Mouse (Mus musculus): ENCODE results near the gene Nxph3. TPM values are rescaled to one million over a fixed set of nuclear protein-coding genes. Genes with fewer than 3 reads are reported as not detected.

The Nxph3 gene
- total RNA-seq, 2 experiments from 2014 or later = 29.0 to 40.6 TPM

DNA sequence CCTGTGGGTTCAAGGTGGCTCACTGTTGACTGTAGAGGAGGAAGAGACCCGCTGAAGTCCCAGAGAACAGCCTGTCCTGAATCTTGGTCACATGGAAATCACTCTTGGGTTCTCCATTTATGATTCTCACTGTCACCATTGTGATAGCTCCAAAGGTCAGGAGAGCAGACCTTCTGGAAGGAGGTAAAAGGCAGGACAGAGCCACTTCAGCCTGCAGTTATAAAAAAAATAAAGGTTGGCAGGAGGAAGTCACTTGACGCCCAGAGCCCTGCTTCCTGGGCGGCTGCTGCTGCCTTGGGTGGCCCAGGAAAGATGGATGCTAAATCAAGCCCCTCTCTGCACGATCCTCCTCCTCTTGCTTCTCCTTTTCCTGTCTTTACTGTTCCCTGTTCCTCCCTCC, 14.0 kb downstream of the Nxph3 start:
- DNase-seq (ENCODE audit: low spot score in 2 of 2) = no peak
- intact Hi-C loops (cut with DNase I) = no loop called here

DNA sequence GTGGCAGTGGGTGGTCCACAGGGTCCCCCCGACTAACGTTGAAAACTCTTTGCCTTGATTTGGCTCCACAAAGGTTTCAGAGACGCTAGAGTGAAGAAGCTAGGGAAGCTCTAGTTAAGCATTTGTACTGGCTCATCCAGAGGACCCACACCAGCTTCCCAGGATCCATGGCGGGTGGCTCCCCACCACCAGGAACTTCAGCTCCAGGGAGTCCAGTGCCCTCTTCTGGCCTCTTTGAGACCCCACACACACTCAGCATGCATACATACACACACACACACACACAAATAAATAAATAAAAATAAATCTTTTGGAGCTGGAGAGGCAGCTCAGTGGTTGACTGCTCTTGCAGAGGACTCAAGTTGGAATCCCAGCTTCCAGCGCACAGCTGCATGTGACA, 16.4 kb downstream of the Nxph3 start:
- intact Hi-C loops (cut with DNase I) = no loop called here
- no peak for DNase-seq (ENCODE audit: low spot score in 2 of 2)

DNA sequence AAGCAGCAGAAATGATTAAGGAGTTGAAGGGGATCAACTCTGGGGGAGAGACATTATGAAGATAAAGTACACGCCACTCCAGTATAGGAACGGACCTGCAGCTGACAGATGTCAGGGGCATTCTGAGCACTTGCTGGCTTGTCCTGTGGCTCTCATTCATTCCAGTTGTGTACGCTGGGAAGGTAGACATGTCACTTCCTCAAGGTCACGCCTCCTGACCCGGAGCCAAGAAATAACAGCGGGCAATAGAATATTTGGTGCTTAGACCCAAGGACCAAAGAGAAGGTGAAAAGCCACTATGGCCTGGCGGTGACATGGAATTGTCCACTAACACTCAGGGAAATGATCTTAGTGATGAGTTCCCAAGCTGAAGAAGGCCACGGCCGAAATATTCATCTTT, 18.5 kb downstream of the Nxph3 start:
- intact Hi-C loops (cut with DNase I) = no loop called here
- no peak for DNase-seq (ENCODE audit: low spot score in 2 of 2)

DNA sequence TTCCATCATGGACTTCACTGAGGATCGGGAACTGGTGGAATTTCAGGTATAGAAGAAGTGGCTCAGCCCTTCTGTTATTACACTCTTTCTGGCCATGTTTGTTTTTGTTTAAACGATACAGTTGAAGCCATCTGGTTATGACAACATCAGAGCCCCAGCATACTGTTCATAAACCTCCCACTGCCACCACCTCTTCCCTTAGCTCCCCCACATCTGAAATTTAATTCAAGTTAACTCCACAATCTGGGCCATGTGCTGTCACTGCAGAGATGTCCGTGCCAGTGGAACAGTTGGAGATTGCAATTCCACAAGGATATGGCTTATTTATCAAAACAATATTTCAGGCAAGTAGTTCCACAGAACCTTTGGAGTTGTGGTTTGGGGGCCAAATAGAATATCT, 20.0 kb downstream of the Nxph3 start:
- peak in 1 of 2 experiments; percentile 12 for DNase-seq (ENCODE audit: low spot score in 2 of 2)
- intact Hi-C loops (cut with DNase I) = no loop called here

DNA sequence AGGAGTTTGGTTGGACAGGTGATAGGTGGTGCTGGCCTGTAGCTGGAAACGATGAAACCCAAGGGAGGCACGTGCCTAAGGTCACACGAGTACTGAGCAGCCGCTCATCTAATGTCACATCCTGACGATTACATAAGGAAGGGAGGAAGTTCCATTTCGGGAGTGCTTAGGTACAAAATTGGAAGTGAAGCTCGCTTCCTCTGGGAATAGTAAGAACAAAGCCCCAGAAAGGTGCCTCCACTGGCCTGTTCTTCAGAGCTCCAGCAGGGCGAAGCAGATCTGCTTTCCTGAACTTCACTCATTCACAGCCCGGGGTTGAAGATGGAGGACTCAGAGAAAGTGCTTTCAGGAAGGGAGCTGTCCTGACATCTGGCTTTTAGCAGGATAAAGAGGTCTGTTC, 20.4 kb downstream of the Nxph3 start:
- peak in 1 of 2 experiments; percentile 11 for DNase-seq (ENCODE audit: low spot score in 2 of 2)
- intact Hi-C loops (cut with DNase I) = no loop called here

DNA sequence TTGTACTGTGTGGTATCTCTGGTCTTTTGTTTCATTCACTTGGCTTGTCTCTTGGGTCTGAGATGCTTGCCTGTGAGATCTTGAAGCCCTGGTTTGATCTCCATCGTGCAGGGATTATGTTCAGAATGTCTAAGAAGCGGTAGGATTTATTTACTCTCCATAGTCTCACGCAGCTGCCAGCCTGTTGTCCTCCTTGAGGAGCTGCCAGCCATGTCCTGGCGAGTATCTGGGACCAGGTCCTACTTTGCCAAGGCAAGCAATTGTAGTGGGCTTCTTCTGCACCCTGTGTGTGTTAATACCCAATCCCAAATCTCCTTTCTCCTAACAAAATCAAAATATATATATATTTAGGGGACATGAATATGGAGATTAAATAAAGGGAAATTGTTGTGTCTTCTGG, 21.4 kb downstream of the Nxph3 start:
- intact Hi-C loops (cut with DNase I) = no loop called here
- no peak for DNase-seq (ENCODE audit: low spot score in 2 of 2)

DNA sequence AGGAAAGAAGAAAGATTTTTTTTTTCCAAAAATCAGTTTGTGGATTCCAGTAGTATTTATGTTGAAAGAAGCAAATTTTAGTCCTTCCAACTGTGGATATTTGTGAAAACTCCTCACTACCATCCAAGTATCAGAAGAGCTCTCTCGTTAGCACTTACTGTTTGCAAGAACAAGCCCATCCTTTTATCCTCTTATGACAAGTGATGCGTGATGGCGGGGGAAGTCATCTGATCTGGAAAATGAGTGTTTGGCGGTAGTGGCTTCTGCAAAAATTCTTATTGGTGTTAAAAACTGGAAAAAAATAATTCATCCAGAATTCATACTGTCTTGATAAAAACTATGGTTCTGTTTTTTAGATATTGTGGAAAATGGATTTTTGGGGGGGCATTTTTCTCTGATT, 22.1 kb downstream of the Nxph3 start:
- no peak for DNase-seq (ENCODE audit: low spot score in 2 of 2)
- intact Hi-C loops (cut with DNase I) = no loop called here

DNA sequence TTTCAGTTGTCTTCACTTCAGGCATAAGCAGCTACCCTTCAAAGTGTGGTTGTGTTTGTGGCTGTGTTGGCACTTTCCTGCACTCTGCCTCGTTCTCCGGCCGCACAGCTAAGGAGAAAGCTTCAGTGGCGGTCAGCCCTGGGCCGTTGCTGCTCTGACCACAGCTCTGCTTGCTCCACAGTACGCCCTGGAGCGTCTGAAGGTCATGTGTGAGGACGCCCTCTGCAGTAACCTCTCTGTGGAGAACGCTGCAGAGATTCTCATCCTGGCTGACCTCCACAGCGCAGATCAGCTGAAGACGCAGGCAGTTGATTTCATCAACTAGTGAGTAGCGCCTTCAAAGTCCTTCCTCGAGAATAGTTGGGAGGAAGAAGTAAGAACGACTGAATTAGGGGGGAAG, 24.3 kb downstream of the Nxph3 start:
- intact Hi-C loops (cut with DNase I) = no loop called here
- no peak for DNase-seq (ENCODE audit: low spot score in 2 of 2)

DNA sequence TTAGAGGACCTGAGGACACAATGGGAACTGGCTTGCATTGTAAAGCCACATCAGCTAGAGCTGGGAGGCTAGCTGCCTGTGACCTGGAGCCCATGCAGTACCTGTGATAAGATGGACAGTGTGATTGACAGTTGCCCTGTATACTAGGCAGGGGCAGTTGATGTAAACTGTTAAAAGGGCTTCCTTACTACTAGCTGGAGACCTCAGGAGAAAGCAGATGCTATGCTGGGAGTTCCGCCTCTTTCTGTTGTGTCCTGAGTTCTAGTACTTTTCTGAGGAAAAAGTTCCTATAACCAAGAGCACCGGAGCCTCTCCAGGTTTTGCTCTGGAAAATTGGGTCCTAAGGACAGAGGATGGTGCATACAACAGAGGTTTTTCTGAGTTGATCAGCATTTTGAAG, 27.1 kb downstream of the Nxph3 start:
- DNase-seq (ENCODE audit: low spot score in 2 of 2) = no peak
- intact Hi-C loops (cut with DNase I) = no loop called here

DNA sequence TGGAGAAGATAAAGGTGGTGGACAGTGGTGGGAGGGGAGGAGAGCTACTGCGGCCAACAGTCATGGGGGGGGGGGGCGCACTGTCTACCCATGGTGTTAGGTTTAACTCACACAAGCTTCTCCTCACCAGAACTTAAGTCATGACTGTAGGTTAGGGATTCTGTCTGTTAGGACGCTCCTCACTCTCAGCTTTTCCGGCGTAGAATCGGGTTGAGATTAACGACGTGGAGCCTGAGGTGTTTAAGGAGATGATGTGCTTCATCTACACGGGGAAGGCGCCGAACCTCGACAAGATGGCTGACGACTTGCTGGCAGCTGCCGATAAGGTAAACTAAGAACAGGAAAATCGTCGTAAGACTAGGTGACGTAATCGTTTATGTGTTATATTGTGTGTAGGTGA, 28.7 kb downstream of the Nxph3 start:
- no peak for DNase-seq (ENCODE audit: low spot score in 2 of 2)
- intact Hi-C loops (cut with DNase I) = no loop called here

DNA sequence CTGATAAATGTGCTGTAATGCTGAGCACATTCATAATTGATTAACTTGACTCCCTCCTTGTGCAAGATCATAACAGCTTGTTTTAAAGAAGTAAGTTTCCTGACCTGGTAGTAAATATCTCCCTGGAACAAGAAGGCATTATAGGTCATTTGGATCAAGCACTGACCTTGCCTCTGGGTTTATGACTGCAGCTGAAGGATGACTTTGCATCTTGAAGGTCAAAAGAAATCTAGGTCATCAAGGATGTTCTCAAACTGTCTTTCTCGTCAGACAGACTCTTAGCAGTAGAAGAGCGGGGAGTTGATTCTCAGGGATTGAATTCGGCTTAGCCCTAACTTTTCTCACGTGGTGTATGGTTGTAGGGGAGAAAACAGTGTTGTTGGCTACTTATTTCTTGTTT, 33.7 kb downstream of the Nxph3 start:
- intact Hi-C loops (cut with DNase I) = no loop called here

DNA sequence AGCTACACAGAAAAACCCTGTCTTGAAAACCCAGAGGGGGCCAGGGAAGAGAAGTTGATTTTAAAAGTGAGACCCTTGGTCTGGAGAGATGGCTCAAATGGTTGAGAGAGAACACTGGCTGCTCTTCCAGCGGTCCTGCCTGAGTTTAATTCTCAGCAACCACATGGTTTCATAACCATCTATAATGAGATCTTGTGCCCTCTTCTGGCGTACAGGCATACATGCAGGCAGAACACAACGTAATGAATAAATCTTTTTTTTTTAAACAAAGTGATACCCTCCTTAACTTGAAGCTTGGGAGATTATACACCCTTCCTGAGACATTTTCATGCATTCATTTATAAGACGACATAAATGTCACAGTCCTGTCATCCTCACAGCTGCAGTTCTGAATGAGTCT, 34.9 kb downstream of the Nxph3 start:
- intact Hi-C loops (cut with DNase I) = loop anchor here (5.0 kb wide), 1 partner anchor 82 kb away; no protein-coding TSS in a partner anchor
- no peak for DNase-seq (ENCODE audit: low spot score in 2 of 2)

More for the DNA sequence above, 33.7 kb downstream of the Nxph3 start:
- DNase-seq (ENCODE audit: low spot score in 2 of 2) = no peak

DNA sequence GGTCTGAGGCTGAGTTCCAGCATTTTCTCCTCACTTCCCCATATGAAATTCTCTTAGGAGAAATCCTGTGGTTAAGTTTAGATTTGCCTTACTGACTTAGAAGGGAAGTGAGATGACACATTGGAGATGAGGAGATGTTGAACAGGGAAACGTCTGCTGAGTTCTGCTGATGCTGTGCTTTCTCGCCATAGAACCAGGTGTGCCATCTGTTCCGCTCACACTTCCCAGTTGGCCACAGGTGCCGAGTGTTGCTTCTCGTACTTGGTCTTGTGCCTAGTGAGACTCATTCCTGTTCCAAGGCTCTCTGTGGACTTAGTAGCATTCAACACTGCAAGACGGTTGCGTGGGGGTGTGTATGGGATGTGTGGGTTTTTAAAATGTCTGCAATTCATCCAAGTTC, 38.0 kb downstream of the Nxph3 start:
- DNase-seq (ENCODE audit: low spot score in 2 of 2) = peak; percentile 84 to 86
- intact Hi-C loops (cut with DNase I) = loop anchor here (5.0 kb wide), 1 partner anchor 79 kb away; no protein-coding TSS in a partner anchor

DNA sequence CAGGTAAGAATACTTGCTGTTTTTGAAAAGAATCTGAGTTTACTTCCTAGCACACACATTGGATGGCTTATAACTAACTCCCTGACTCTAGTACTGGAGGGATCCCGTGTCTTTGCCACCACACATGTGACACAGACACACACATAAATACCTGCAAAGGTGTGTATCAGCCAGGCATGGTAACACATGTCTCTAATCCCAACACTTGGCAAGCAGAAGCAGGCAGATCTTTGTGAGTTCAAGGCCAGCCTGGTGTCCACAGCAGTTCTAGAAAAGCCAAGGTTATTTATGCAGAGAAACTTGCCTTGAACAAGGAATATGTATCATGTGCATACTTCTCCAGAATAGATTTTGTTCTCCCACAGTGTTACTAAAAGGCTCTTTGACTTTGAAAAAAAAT, 40.9 kb downstream of the Nxph3 start:
- intact Hi-C loops (cut with DNase I) = no loop called here
- no peak for DNase-seq (ENCODE audit: low spot score in 2 of 2)

DNA sequence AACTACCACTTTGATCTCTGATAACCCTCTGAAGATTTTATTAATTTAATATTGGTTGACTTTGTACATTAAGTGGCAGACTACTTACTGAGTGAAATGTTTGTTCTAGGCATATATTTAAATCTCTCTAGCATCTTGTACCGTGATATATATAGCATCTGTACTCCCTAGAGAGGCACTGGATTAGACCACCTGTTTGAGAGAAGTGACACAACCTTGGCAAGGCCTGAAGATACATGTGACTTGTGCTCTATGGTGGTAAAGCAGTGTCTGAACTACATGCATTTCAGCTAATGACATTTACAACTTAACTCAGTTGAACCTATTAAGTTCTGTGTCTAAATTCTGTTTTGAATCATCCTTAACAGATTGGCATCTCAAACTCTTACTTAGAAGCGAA, 41.4 kb downstream of the Nxph3 start:
- DNase-seq (ENCODE audit: low spot score in 2 of 2) = no peak
- intact Hi-C loops (cut with DNase I) = no loop called here

DNA sequence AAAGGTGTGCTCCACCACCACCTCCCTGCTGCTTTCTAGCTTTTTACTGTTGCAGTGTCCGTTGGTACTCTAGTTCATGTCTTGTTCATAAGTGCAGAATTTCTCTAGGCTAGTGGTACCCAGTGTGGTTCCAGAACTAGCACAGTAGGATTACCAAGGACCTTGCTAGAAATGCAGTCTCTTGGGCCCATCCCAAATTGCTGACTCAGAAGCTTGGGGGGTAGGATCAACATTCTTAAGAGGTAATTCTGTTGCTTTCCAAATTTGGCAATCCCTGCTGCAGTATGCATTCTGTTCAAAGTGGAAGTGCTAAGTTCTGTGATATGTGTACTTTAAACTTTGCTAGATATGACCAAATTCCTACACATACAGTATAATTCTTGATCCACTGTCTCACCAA, 46.6 kb downstream of the Nxph3 start:
- DNase-seq (ENCODE audit: low spot score in 2 of 2) = no peak
- intact Hi-C loops (cut with DNase I) = no loop called here

DNA sequence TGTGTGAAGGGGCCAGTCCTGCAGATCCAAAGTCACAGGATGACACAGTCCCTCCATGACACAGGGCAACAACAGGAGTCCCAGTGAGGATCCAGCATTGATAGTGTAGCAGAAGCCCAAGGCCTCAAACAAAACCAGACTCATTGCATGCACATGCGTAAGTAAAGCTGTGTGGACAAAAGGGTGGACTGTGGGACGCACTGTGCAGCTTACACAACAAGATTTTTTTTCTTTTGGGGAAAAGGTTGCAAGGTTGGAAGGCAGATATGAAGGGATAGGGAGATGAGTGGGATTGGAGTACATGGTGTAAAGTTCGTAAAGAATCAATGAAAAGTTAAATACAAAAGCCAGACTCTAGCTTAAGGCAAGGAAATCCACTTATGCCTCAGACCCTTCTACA, 52.2 kb downstream of the Nxph3 start:
- intact Hi-C loops (cut with DNase I) = no loop called here
- no peak for DNase-seq (ENCODE audit: low spot score in 2 of 2)

DNA sequence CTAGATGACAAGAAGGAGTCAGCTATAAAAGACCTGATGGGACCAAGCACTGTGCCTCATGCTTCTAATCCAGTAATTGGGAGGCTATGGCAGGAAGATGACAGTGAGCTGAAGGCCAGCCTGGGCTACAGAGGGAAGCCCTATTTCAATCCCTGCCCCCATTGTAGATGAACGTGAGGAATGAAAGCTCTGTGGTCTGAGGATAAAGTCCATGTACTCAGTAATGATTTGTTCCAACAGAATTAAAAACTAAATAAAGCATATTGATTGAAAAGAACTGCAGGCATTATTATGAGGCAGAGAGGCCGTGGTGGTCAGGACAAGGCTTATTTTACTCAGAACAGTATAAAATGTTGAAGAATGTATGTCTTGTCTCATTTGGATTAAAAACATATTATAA, 53.5 kb downstream of the Nxph3 start:
- intact Hi-C loops (cut with DNase I) = no loop called here
- DNase-seq (ENCODE audit: low spot score in 2 of 2) = no peak

Other genes starting within 250 kb of the Nxph3 start
- gene Kat7, start 204.3 kb downstream of the Nxph3 start, total RNA-seq (2021) = 10 to 100 TPM; 69.3 to 74.3 TPM
- 1 to 10 TPM; 3.1 to 5.9 TPM for gene Fam117a, start 177.6 kb downstream of the Nxph3 start, total RNA-seq (2021)
- gene Slc35b1, start 129.9 kb downstream of the Nxph3 start, total RNA-seq (2021) = 10 to 100 TPM; 64.1 to 66.7 TPM
- gene Spop, start 100.5 kb downstream of the Nxph3 start, total RNA-seq (2021) = 100 to 1,000 TPM; 173 to 187 TPM
- gene Ngfr, start 73.2 kb upstream of the Nxph3 start, total RNA-seq (2021) = 1 to 10 TPM in 1 of 2 experiments, under 1 TPM in 1; 0.74 to 1.7 TPM
- gene Phb, start 152.4 kb upstream of the Nxph3 start, total RNA-seq (2021) = 10 to 100 TPM; 67.1 to 85.8 TPM
- gene Zfp652, start 198.1 kb upstream of the Nxph3 start, total RNA-seq (2021) = 10 to 100 TPM; 36.4 to 44.1 TPM
- gene B130006D01Rik, start 209.0 kb upstream of the Nxph3 start, total RNA-seq (2021) = 1 to 10 TPM in 1 of 2 experiments, under 1 TPM in 1; 0.62 to 1.8 TPM

Measured in left cerebral cortex, postnatal 36 days (tissue).